Mouse (Mus musculus) megakaryocyte-erythroid progenitor cell, adult 5-6 weeks (primary cell): ENCODE results near the gene Slfn5. TPM values are rescaled to one million over a fixed set of nuclear protein-coding genes. Genes with fewer than 3 reads are reported as not detected.
"Not testable (repeated sequence)": the region's sequence is repeated elsewhere in the genome, so short reads cannot be mapped to it uniquely, and the experiment has no call there.

Experiments used
- ATAC-seq: replicated peaks from 2 replicates; pipeline ENCODE4 v1.8.0; 2016; ENCODE audit warnings: mild to moderate bottlenecking, inconsistent platforms; ENCODE audit not compliant: severe bottlenecking, poor library complexity, low FRiP score, low TSS enrichment
- total RNA-seq, 2 experiments: library from RNA; stranded (forward) in 1 of 2; stranded (reverse) in 1 of 2; fragments of 200-1000, 215-1000 nt in 1 of 2; fragments of >200 nt in 1 of 2; fragmentation: Nextera tagmentation in 1 of 2; gene quantifications; 2 replicates each; pipeline ENCODE4 v1.2.3; 2014 to 2017

Slfn5 gene
- total RNA-seq, 2 experiments from 2014 or later, result 1.1 to 2.8 TPM

DNA sequence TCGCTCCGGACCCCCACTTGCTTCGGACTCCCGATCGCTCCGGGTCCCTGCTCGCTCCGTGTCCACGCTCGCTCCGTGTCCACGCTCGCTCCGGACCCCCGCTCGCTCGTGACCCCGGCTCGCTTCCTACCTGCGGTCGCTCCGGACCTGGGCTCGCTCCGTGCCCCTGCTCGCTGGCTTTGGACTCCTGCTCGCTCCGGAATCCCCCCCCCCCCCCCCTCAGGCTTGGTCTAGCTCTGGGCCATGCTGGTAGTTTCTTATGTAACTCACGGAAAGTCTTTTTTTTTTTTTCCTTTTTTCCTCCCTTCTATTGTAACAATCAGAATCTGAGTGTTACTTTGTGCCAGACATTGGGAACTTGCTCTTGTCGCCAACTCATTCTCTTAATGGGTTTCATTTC, 18.0 kb upstream of the Slfn5 start:
- ATAC-seq, result no peak

GRCm38 (mm10) chr11:82943336-82943735, 7.8 kb upstream of the Slfn5 start:
- no peak for ATAC-seq

GRCm38 (mm10) chr11:82945636-82946035, 5.5 kb upstream of the Slfn5 start:
- no peak for ATAC-seq

GRCm38 (mm10) chr11:82947457-82947856, 3.7 kb upstream of the Slfn5 start:
- ATAC-seq, result no peak

GRCm38 (mm10) chr11:82949036-82949435, 2.1 kb upstream of the Slfn5 start:
- no peak for ATAC-seq

GRCm38 (mm10) chr11:82951865-82952611, 889 bp downstream of the Slfn5 start:
- peak; percentile 64 for ATAC-seq

DNA sequence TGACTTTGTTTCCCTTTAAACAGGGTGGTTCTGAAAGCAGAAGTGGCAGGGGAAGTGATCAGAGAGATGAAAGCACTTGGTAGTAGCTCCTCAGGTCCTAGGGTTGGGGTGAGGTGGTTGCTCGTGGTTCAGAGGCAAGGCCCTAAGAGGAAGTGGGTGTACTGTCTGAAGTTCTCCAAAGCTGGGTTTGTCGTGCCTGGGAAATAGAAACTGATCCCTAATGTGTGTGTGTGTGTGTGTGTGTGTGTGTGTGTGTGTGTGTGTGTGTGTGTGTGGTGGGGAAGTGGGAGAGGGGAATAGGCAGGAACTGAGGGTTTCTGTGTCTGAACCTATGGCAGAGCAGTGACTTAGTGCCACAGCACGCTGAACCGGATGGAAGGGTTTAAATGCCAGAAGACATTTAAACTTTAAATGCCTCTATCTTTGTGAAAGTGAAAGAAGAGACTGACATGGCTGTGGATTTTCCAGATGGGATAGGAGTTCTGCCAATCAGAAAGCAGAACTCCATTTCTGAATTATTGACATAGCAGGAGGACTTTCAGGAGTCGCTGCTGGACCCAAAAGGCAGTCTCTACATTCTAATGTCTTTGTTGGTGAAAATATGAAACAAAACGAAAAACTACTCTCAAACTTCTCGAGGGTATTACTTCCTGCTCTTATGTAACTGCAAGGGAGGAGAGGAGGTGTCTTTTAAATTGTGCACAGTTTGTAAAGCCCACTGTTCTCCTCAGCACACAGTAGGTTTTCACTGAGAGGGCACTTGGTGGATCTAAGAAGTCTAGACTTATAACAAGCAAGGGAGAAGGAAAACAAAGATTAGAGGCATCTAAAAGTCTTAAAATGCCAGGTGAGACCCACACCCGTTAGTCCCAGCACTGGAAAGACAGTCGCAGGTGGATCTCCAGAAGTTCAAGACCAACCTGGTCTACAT, 1.7 kb downstream of the Slfn5 start:
- peak; percentile 63 for ATAC-seq

DNA sequence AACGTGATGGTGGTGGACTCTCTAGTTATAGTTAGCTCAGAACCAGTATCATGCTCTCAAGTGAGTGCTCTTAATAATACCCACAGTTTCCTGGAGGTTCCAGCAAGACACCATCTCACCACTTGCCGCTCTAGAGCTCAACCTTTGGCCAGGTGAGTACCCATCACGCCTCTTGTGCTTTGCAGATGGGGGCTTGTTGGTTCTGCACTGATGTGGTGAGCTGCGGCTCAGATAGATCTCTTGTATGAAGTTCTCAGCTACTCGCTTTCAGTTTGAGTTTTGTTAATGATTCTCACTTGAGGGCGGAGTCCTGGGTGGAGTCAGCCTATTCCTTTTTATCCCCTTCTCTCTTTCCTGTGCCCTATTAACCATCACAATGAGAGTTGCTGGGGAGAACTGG, 3.5 kb downstream of the Slfn5 start:
- ATAC-seq, result no peak

DNA sequence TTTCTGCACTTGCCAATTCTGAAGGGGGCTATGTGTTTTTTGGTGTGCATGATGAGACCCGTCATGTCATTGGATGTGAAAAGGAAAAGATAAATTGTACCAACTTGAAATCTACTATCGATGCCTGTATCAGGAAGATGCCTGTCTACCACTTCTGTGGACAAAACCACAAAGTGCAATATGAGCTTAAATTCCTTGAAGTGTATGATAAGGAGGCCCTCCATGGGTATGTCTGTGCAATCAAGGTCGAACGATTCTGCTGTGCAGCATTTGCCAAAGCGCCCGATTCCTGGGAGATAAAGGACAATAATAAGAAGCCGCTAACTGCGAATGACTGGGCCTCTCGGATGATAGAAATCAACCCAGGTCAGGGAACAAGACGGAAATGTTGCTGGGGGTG, 5.8 kb downstream of the Slfn5 start:
- ATAC-seq, result no peak

DNA sequence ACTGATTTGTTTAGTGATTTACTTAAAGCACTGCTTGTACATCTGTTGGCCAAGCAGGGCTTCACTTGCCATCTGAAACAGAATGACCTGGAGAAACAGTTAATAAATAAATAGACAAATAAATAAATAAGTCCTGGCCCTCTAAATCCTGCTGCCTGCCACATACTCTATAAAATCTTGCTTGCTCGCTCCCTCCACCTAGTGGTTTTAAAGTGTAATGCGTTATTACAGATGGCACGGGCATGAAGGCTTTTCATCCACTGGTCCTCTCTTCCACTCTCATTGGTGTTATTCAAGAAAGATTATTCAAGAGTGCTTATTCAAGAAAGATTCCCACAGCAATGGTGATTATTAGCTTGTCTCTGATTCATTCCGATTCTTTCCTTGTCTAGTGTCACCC, 8.5 kb downstream of the Slfn5 start:
- peak; percentile 82; the same call in 1 of the 2 replicates for ATAC-seq

DNA sequence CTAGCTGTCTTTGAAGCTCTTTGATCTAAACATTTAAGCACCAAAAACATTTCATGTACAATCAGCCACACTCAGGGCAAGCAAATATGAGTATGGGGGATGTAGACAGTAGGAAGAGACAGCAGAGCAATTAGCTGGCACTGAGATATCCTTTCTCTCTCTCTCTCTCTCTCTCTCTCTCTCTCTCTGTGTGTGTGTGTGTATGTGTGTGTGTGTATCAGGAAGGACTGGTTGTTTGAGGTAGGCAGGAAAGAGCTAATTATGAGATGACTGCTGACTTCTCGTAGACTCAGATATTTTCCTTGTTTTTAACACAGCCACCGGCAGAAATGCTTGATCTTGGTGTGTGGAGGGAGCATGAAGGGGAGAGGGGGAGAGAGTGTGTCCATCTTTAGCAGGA, 10.6 kb downstream of the Slfn5 start:
- ATAC-seq, result no peak

DNA sequence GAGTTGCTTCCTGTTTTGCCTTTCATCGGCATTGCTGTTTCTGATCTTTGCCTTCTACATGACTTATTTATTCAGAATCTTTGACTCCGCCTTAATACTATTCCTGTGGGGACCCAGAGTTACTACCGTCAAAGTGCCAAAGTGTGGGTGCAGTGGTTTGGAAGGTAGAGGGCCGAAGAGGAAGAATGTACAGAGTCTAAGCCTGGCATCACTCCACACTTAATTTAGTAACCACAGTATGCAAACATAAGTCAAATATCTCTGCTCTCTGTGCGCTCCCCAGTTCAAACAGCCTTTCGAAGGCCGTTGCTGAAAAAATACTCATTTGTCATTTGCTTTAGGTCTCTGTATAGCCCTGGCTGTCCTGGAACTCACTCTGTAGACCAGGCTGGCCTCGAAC, 11.1 kb downstream of the Slfn5 start:
- ATAC-seq, result no peak

GRCm38 (mm10) chr11:82970712-82971589, 19.8 kb downstream of the Slfn5 start:
- ATAC-seq, result peak; percentile 57

DNA sequence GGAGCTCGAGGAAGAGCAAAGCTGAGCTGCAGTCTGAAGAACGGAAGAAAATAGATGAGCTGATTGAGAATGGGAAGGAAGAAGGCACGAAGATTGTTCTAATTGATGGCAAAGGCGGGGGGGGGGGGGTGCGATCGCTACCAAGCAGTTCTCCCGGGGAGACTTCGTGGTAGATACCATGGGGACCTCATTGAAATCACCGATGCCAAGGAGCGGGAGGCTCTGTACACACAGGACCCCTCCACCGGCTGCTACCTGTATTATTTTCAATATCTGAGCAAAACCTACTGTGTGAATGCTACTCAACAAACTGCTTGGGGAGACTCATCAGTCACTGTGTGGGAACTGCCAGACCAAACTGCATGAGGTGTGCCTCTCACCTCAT, 20.4 kb downstream of the Slfn5 start:
- ATAC-seq, result no peak

GRCm38 (mm10) chr11:82973916-82974315, 22.8 kb downstream of the Slfn5 start:
- ATAC-seq, result no peak

DNA sequence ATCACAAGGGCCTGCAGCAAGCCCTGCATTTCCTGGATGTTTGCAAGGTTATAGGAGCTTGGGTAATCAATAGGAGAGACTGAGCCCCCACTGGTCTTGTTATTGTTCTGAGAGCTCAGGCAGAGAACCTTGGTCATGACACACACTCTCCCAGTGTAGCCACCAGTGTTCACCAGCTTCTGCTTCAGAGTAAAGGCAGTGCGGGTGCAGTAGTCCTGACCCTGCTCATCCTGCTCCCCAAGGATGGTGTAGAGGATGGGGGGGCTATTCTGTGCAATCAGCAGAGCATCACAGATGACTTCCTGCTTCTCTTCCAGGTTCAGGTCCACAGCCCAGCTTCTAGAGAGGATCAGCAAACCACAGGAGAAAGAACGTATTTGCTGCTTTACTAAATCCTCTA, 31.3 kb downstream of the Slfn5 start:
- not testable (repeated sequence) for ATAC-seq

GRCm38 (mm10) chr11:82983193-82983592, 32.0 kb downstream of the Slfn5 start:
- ATAC-seq, result no peak

- ATAC-seq, result no peak
Measured at GRCm38 (mm10) chr11:82987621-82988020, 36.5 kb downstream of the Slfn5 start.

- ATAC-seq, result no peak
Measured at GRCm38 (mm10) chr11:82989357-82989756, 38.2 kb downstream of the Slfn5 start.
